Mouse (Mus musculus): ENCODE data around the gene 3110001I22Rik.
"Not testable (repeated sequence)": the region's sequence is repeated elsewhere in the genome, so short reads cannot be mapped to it uniquely, and the experiment has no call there.

The 3110001I22Rik gene

DNA sequence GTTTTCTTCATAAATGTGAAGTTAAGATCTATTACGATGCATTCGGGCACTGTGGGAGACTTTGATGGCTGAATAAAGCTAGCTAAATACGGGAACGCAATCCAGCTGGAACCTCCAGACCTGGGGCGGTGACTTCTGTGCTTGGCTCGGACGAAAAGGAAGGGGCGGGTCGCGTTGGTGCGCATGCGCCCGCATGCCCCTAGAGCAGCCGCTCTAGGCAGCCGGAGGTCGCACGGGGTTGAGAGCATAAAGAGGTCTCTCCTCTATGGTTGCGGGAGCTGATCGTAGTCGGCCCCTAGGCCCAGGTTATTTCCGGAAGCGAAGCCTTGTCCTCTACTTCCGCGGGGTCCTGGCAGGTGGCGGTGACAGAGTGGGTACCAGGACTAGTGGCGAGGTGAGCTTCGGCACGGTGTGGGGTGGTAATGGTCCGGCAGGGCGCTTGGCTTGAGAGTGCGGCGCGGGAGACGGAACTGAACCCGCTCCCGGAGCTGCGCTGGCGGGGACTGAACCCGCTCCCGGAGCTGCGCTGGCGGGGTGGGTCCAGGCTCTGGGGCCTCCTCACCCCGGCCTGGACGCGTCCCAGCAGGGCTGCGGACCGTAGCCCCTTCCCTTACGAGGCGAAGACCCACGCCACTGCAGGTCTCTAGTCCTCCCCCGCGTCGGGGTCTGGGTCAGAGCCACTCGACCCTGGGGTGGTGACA is at the start of gene 3110001I22Rik, which contains the start of gene Bfar:
TSS of gene 3110001I22Rik (plus strand) at position 245 of the 701 bp plus-strand sequence.
TSS of gene Bfar (plus strand) at position 174 of the 701 bp plus-strand sequence.
- peak; percentile 92 for DNase-seq

DNA sequence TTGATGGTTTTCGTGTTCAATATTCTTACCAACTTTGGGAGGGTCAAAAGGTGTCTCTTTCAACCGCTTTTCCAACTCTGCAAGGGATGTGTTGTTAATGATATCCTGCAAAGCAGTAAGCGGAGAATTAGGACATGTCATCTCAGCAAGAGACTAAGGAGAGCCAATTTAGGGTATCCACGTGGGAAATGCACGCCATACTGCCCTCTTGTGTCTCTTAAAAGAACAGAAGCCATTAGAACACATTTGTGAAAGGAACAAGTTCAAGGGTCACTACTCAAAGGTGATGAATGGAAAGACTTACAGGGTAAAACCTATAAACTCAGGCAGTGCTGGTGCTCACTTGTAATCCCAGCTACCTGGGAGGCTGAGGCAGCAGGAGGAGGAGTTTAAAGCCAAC is 43.4 kb upstream of the 3110001I22Rik start:
- DNase-seq = no peak

DNA sequence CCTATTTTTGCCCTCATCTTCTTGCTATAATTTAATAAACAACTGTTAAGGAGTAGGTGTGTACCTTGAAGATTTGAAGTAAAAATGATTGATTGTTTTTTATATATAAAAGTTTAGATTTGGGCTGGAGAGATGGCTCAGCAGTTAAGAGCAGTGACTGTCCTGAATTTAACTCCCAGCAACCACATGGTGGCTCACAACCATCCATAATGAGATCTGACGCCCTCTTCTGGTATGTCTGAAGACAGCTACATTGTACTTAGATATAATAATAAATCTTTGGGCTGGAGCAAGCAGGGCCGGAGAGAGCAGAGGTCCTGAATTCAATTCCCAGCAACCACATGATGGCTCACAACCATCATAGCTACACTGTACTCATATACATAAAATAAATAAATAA is 33.5 kb upstream of the 3110001I22Rik start:
- DNase-seq = not testable (repeated sequence)

GRCm38 (mm10) chr16:13639508-13639907 is 32.2 kb upstream of the 3110001I22Rik start:
- peak; percentile 9 to 12 for DNase-seq

- peak; percentile 49 to 51 for DNase-seq
These were observed 31.7 kb upstream of the 3110001I22Rik start for GRCm38 (mm10) chr16:13640064-13640463.

DNA sequence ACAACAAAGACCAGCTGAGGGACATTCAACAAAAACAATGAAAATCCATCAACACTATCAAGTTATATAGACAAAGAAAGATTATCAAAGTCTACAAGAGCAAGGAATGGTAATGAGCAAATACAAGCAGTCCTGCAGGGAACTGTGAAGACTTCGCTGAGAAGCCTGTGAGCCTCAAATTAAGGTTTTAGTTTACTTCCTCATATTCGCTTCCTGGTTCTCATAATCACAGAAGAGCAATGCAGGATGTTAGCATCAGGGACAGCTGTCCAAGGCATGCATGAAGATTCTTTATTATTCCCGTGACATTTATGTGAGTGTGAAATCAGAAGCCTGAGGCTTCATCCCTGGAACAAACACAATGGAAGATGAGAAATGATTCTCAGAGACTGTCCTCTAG is 27.3 kb upstream of the 3110001I22Rik start:
- no peak for DNase-seq

DNA sequence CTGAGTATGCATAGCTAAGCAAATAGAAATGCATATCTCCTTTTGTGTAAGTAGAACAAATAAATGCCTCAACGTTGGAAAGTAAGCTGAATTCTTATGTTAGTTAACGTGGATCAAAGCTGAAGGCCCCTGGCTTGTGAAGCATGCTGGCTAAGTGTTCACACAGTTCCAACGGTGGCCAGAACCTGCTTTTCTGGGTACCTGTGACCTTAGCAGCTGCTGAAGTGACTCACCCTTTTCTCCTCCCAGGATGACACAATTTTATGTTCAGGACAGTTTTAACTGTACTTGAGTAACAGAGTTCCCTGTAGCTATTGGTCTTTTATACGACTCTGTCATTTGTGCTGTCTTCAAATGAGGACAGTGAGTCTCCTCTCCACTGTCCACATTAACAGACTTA is 25.8 kb upstream of the 3110001I22Rik start:
- DNase-seq = no peak

- DNase-seq = no peak
These were observed 12.8 kb upstream of the 3110001I22Rik start for GRCm38 (mm10) chr16:13658886-13659285.

DNA sequence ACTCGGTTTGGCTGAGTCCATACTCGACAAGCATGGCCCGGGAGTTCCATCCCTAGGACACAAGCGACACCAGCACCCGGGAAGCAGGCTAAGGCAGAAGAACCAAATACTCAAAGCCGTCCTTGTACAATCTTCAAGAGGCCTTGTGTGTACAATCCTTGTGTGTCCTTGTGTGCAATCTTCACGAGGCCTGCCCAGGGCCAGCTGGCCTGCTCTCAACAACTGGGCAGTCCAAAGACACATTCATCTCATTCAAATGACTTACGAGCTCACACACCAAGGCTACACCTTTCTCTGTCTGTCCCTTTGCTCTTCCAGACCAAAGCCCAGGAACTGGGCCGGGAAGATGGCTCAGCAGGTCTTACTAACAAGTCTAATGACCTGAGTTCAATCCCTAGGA is 11.0 kb upstream of the 3110001I22Rik start:
- DNase-seq = no peak

DNA sequence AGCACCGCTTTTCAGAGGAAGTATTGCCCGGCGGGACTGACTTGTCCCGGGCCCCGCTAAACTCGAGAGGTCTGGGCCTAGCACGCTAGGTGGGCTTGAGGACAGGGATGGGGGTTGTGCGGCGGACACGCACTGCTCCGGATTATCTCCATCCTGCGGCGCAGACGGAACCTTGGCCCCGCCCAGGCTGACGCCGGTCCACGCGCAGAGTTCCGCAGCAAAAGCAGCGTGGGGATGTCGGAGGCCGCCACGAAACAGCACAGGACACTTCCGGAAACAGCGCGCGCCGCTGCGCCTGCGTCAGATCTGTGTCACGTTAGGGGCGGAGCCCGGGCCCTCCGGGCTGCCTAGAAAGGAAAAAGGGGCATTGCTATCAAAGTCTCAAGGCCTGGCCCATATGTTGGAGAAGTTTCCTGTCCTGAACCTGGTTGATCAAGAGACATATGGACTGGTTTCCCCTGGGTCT is 3.8 kb upstream of the 3110001I22Rik start, which contains the start of gene Parn:
TSS of gene Parn (minus strand) at position 293 of the 466 bp plus-strand sequence.
- DNase-seq = peak; percentile 98

GRCm38 (mm10) chr16:13668402-13669108 is 3.2 kb upstream of the 3110001I22Rik start:
- no peak for DNase-seq

DNA sequence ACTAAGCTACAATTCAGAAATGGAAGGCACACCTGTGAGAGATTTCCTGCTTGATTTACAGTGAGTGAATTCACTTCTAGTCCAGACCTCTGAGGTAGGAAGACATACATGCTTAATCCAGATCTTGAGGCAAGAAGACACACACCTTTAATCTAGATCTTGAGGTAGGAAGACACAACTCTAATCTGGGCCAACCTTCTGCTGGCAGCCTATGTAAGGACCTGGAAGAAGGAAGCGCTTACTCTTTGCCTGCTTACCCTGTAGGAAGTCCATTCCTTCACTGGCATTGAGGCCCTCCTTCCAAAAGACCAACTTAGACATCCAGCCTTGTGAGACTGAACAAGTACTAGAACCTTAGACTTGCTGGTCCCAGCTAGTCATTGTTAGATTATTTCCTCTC is 2.4 kb upstream of the 3110001I22Rik start:
- DNase-seq = no peak

- peak in 1 of 2 experiments; percentile 10 for DNase-seq
These were observed 833 bp upstream of the 3110001I22Rik start for GRCm38 (mm10) chr16:13670896-13671295.

- DNase-seq = peak; percentile 75 to 80
These were observed 713 bp downstream of the 3110001I22Rik start for GRCm38 (mm10) chr16:13672386-13672898.

DNA sequence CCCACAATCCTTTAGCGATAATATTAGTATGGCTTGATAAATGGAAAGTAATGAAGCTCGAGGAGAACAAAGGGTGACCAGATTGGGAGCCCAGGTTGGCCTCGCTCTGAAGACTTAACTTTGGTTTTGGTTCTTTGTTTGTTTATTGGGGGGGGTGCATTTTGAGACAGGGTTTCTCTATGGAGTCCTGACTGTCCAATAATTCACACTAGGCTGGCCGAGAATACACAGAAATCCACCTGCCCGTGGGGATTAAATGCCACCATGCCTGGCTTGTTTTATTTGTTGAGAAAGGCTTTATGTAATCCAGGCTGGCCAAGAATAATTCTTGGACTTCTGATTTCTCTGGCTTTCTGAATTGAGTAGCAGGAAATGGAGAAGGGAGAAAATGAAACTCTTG is 1.4 kb downstream of the 3110001I22Rik start:
- DNase-seq = no peak

- DNase-seq = no peak
These were observed 2.8 kb downstream of the 3110001I22Rik start for GRCm38 (mm10) chr16:13674511-13674910.

DNA sequence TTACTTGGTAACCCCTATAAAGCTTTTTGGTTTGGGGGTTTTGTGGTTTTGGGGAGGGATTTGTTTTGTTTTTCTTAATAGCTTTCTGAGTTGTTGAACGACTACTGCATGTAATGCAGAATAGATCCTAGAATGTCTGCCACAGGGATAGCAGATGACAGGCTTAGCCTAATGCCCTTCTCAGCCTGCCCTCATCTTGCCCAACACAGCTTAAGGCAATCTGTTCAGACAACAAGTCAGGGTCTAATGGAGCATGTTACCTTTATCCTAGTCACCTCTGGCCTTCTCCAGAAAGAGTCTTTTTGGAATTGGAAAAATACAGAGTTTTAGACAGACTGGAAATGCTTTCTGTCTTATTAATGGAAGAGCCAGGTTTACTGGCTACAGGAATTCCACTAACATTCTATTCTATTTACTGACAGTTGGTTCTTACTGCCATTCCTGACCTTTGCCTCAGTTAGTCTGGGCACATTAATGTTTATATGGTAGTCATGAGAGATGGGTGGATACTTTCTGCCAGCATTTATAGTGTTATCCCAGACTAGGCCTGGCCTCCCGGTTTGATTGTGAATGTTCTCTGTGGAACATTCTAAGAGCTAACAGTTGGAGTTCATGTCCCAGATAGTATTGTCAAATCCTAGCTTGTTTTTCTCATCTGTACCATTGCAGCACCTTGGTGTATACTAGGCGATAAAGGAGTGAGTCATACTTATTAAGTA is 7.0 kb downstream of the 3110001I22Rik start:
- DNase-seq = no peak

- peak; percentile 25 to 32 for DNase-seq
These were observed 27.3 kb downstream of the 3110001I22Rik start for GRCm38 (mm10) chr16:13698998-13699397.

GRCm38 (mm10) chr16:13702184-13702583 is 30.5 kb downstream of the 3110001I22Rik start:
- no peak for DNase-seq

GRCm38 (mm10) chr16:13704676-13705075 is 32.9 kb downstream of the 3110001I22Rik start:
- no peak for DNase-seq

- no peak for DNase-seq
These were observed 43.2 kb downstream of the 3110001I22Rik start for GRCm38 (mm10) chr16:13714910-13715309.

DNA sequence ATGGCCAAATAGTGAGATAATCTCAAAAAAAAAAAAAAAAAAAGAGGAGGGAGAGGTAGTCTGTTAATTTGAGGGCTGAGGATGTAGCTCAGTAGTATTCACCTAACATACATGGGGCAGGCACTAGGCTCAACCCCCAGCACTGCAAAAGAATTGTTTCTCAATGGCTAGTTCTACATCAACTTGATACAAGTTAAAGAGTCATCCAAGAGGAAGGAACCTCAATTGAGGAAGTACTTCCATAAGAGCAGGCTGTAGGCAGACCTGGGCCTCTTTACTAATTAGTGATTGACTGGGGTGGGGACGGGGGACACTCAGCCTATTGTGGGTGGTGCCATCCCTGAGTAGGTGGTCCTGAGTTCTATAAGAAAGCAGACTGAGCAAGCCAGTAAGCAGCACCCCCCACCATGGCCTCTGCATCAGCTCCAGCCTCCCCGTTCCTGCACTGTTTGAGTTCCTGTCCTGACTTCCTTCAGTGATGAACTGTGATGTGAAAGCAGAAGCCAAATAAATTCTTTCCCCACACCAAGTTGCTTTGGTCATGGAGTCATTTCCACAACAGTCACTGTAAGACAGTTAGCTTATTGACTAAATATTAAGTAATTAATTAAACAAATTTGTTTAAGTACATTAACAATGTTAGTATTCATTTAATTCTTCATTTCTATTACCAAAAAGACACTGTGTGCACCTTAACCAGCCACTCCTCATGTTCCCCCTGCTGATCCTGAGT is 45.3 kb downstream of the 3110001I22Rik start:
- no peak for DNase-seq
